Mouse (Mus musculus) limb, embryonic 14.5 days (tissue): ENCODE measurements around the gene Nlrp3. TPM values are rescaled to one million over a fixed set of nuclear protein-coding genes. Genes with fewer than 3 reads are reported as not detected.

Source experiments
- ATAC-seq: fragments of 200-750 bp; cut with Nextera tagmentation; 2 replicates; pipeline ENCODE4 v1.8.0; 2017; ENCODE audit warnings: low read depth, moderate number of reproducible peaks, moderate TSS enrichment; ENCODE audit not compliant: low FRiP score
- DNase-seq: peaks from one replicate; pipeline ENCODE4 v3.0.0-alpha.2; 2015; ENCODE audit warnings: low spot score
- H3K27ac ChIP-seq: fragments of 300-500 bp; sonication (generic); replicated peaks from 2 replicates; pipeline ENCODE4 v1.5.1; 2014; ENCODE audit warnings: low read depth, mild to moderate bottlenecking, low read length, moderate library complexity, mixed read lengths
- H3K27me3 ChIP-seq: fragments of 300-500 bp; sonication (generic); 2 replicates; pipeline ENCODE4 v1.6.1; 2014; ENCODE audit warnings: low read length, mixed read lengths; ENCODE audit not compliant: control insufficient read depth, insufficient read depth
- H3K36me3 ChIP-seq: fragments of 300-500 bp; sonication (generic); 2 replicates; pipeline ENCODE4 v1.6.1; 2014; ENCODE audit warnings: mild to moderate bottlenecking, low read length, moderate library complexity, mixed read lengths; ENCODE audit not compliant: control insufficient read depth, insufficient read depth
- H3K4me1 ChIP-seq: fragments of 300-500 bp; sonication (generic); 2 replicates; pipeline ENCODE4 v1.6.1; 2014; ENCODE audit warnings: antibody characterized with exemption, low read length, mixed read lengths; ENCODE audit not compliant: control insufficient read depth, insufficient read depth
- H3K4me2 ChIP-seq: fragments of 300-500 bp; sonication (generic); replicated peaks from 2 replicates; pipeline ENCODE4 v1.6.1; 2014; ENCODE audit warnings: low read depth, mild to moderate bottlenecking, low read length, moderate library complexity; ENCODE audit not compliant: severe bottlenecking
- H3K4me3 ChIP-seq: fragments of 300-500 bp; sonication (generic); replicated peaks from 2 replicates; pipeline ENCODE4 v1.5.1; 2014; ENCODE audit warnings: low read length
- H3K9ac ChIP-seq: fragments of 300-500 bp; sonication (generic); 2 replicates; pipeline ENCODE4 v1.6.1; 2014; ENCODE audit warnings: mild to moderate bottlenecking, low read depth, low read length, moderate library complexity; ENCODE audit not compliant: severe bottlenecking
- H3K9me3 ChIP-seq: fragments of 300-500 bp; sonication (generic); 2 replicates; pipeline ENCODE4 v1.6.1; 2016; ENCODE audit warnings: low read length; ENCODE audit not compliant: control insufficient read depth
- POLR2A ChIP-seq: fragments of 200-500 bp; IDR thresholded peaks from 2 replicates; pipeline ENCODE4 v1.8.0; 2012; ENCODE audit warnings: inconsistent platforms, mild to moderate bottlenecking, moderate library complexity, borderline replicate concordance; ENCODE audit not compliant: insufficient read depth, insufficient read length; ENCODE audit errors: extremely low read depth
- WGBS: fragments of 180-500 bp; shearing (Covaris S2); extraction: QIAGEN DNeasy Blood & Tissue Kit; methylation state at CpG from one replicate; pipeline ENCODE4 v1.1.7; 2014; 5-methylcytosine and 5-hydroxymethylcytosine counted together
- polyA plus RNA-seq, 2 experiments: library from polyadenylated mRNA; depleted of rRNA in 1 of 2; stranded (reverse) in 1 of 2; unstranded in 1 of 2; fragments of >200 nt; fragmentation: Nextera tagmentation in 1 of 2; extraction: Ambion mirVana in 1 of 2; gene quantifications; 2 replicates each; pipeline versions ENCODE4 v1.2.1 to v1.2.3; 2012 to 2014

Nlrp3 gene
- polyA plus RNA-seq, 2 experiments: 0.48 to 0.57 TPM

DNA sequence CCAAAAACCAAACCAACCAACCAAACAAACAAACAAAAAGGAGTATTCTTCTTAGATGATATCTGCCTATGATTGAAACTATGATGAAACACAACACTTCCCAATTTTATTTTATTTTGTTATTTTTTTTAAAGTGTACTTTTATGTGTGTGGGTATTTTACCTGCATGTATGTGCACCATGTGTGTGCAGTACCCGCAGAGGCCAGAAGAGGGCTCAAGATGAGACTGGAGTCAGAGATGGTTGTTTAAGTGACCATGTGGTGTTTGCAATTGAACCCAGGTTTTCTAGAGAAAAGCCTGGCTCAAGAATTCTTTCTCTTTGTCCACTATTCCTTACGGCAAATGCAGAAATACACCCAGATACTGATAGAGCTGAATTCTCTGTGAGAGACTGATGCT lies 17.2 kb upstream of the Nlrp3 start:
- WGBS: 100% methylated on average over 2 of the region's 2 CpGs
- no peak overlapping the region for H3K4me2 ChIP-seq
- DNase-seq (no peak), ATAC-seq (no peak)
- TF ChIP-seq POLR2A: no peak
- no peak overlapping the region for H3K4me3 ChIP-seq
- H3K4me1 ChIP-seq: no peaks in the 10 kb centered on the region
- H3K9ac ChIP-seq: no peak overlapping the region
- 0 out of 2 replicates have a peak, but pooled peaks cover 3% of the 10 kb centered on the region for H3K9me3 ChIP-seq
- no peaks in the 10 kb centered on the region for H3K27me3 ChIP-seq
- H3K27ac ChIP-seq: no peak overlapping the region
- no peaks in the 10 kb centered on the region for H3K36me3 ChIP-seq

DNA sequence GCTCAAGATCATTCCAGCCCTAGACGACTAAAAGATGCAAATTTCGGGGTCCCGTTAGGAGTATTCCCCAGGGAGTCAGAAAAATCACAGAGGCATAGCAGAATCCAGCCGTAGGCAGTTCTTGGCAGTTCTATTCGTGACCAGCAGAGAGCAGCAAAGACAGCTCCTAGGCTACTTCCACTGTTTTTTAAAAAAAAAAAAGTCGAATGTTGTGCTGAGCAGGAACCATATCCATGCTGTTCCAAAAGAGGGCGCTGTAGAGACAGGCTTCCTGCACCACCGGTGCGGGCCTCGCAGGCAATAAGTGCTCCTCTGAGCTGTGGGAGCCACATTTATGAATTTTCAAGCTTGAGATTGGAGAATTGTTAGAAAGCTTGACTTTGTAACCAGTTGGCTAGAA lies 16.1 kb upstream of the Nlrp3 start:
- Histone ChIP-seq H3K4me1 (no peaks in the 10 kb centered on the region), H3K27ac (no peak overlapping the region), H3K4me3 (no peak overlapping the region), H3K4me2 (no peak overlapping the region), H3K9ac (no peak overlapping the region), H3K27me3 (no peaks in the 10 kb centered on the region), H3K9me3 (0 out of 2 replicates have a peak, but pooled peaks cover 3% of the 10 kb centered on the region), H3K36me3 (no peaks in the 10 kb centered on the region)
- TF ChIP-seq POLR2A: no peak
- WGBS: 12% methylated on average over 10 of the region's 10 CpGs
- ATAC-seq (no peak; the same call in 1 of the 2 replicates), DNase-seq (peak; percentile 91)

DNA sequence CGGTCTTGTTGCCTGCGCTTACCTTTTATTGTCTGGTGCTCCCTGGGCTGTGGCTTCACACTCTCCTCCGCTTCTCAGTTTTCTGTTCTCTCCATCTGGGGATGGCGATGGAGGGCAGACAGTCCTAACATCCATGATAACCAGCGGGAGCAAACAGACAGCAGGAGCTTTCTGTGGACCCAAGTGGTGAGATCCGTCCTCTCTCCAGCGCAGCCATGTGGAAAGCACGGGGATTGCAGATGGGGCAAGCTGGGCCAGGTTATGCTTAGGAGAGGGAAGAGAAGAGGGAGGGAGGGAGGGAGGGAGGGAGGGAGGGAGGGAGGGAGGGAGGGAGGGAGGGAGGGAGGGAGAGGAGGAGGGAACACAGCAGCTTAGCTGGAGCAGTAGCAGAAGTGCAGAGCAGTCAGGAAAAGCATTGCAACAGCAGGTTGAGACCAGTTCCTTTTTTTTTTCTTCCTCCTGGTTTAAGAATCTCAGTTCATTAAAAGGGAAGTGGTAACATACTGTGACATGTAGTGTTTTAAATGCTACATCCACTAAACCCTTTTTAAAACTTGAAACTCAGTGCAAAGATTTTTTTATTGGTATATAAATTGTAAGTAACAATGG lies 14.8 kb upstream of the Nlrp3 start, which contains the start of gene Zkscan17:
Zkscan17 (minus strand) TSS at position 280 of the 609 bp plus-strand sequence.
- DNase-seq: no peak

DNA sequence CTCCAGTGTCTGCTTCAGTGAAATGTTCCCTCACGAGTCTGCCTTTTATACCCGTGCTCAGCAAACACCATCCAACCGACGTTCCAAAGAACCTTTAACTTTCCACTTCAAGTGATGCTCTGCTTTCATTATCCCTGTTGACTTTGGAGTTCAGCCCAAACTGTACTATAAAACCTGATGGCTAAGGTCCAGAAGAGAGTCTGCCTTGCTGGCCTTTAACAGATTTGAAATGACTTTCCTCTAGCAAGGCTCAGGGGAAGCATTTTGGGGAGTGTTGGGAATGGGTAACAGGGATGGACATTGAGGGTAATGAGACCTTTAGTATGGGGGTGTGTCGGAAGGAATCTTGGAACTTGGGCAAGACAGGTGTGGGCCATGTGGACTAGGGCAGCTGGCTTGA lies 11.1 kb upstream of the Nlrp3 start:
- Histone ChIP-seq H3K4me2 (no peak overlapping the region), H3K9me3 (no peaks in the 10 kb centered on the region), H3K4me1 (no peaks in the 10 kb centered on the region), H3K36me3 (no peaks in the 10 kb centered on the region), H3K27me3 (no peaks in the 10 kb centered on the region), H3K9ac (no peak overlapping the region), H3K4me3 (no peak overlapping the region), H3K27ac (no peak overlapping the region)
- WGBS: 46% methylated on average over 5 of the region's 5 CpGs
- no peak for TF ChIP-seq POLR2A
- peak; percentile 58 for DNase-seq
- 0 out of 2 replicates have a peak, but pooled peaks have one; percentile 34 for ATAC-seq

More for the DNA sequence above, 14.8 kb upstream of the Nlrp3 start, which contains the start of gene Zkscan17:
- Histone ChIP-seq H3K9ac (no peak within 1 kb of the TSS), H3K36me3 (no peaks in the 10 kb centered on the region), H3K4me3 (no peak within 1 kb of the TSS), H3K27ac (no peak within 1 kb of the TSS), H3K4me1 (no peaks in the 10 kb centered on the region), H3K4me2 (no peak within 1 kb of the TSS), H3K9me3 (0 out of 2 replicates have a peak, but pooled peaks cover 3% of the 10 kb centered on the region), H3K27me3 (no peaks in the 10 kb centered on the region)
- 50% methylated on average over 8 of the region's 8 CpGs for whole genome bisulfite sequencing
- no peak for TF ChIP-seq POLR2A
- no peak for ATAC-seq

DNA sequence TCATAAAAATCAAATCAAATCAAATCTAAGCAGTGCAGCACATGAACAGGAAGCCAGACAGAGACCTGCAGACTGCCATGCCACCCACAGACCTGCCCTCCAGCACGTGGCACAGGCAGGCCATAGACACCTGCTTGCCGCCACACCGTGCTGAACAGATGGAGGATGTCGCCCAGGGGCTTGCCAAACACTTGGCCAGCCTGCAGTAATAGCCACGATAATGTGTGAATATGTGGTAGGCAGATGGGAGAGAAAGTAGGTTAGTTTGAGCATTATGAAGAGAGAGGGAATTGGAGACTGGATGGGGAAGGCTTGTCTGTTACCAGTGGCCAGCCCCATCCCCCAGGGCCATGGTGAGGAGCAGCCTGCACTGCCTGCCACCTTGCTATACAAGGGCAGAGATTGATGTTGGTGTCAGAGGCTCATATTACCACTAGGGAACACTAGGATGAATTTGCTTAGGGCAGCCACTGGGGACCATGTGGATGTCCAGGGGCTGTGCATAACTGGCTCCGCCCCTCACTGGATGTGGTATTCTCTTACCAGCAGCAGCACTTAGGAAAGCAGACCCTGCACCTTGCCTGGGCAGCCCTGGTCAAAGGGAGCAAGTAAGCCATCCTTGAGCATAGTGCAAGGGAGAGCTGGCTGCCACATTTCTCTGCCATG lies 10.4 kb upstream of the Nlrp3 start:
- ATAC-seq (no peak), DNase-seq (no peak)
- no peak overlapping the region for H3K4me2 ChIP-seq
- H3K9me3 ChIP-seq: no peaks in the 10 kb centered on the region
- no peak overlapping the region for H3K4me3 ChIP-seq
- WGBS: 61% methylated on average over 6 of the region's 6 CpGs
- H3K27me3 ChIP-seq: no peaks in the 10 kb centered on the region
- no peak overlapping the region for H3K9ac ChIP-seq
- no peak for TF ChIP-seq POLR2A
- H3K36me3 ChIP-seq: no peaks in the 10 kb centered on the region
- H3K27ac ChIP-seq: no peak overlapping the region
- H3K4me1 ChIP-seq: no peaks in the 10 kb centered on the region
